Mouse (Mus musculus) neural tube, embryonic 11.5 days (tissue): ENCODE results near the gene Plxdc1. TPM values are rescaled to one million over a fixed set of nuclear protein-coding genes. Genes with fewer than 3 reads are reported as not detected.
A peak's percentile ranks its signal among the peaks of the same experiment; 100 is the strongest.

Experiments used
- ATAC-seq: fragments of 200-750 bp; cut with Nextera tagmentation; 2 replicates; pipeline ENCODE4 v1.8.0; 2017; ENCODE audit warnings: moderate number of reproducible peaks, mild to moderate bottlenecking, moderate TSS enrichment, moderate library complexity; ENCODE audit not compliant: insufficient read depth, low FRiP score, low TSS enrichment
- DNase-seq: peaks from one replicate; pipeline ENCODE4 v3.0.0-alpha.2; 2015; ENCODE audit warnings: low spot score
- H3K27ac ChIP-seq: fragments of 300-500 bp; sonication (generic); 2 replicates; pipeline ENCODE4 v1.5.1; 2014; ENCODE audit warnings: low read depth, mild to moderate bottlenecking, low read length
- H3K27me3 ChIP-seq: fragments of 300-500 bp; sonication (generic); 2 replicates; pipeline ENCODE4 v1.6.1; 2014; ENCODE audit warnings: mild to moderate bottlenecking, low read length, mixed read lengths; ENCODE audit not compliant: control insufficient read depth, insufficient read depth
- H3K36me3 ChIP-seq: fragments of 300-500 bp; sonication (generic); 2 replicates; pipeline ENCODE4 v1.6.1; 2014; ENCODE audit warnings: mild to moderate bottlenecking, low read length, moderate library complexity, mixed read lengths; ENCODE audit not compliant: control insufficient read depth, insufficient read depth
- H3K4me1 ChIP-seq: fragments of 300-500 bp; sonication (generic); 2 replicates; pipeline ENCODE4 v1.6.1; 2014; ENCODE audit warnings: low read length, mixed read lengths; ENCODE audit not compliant: control insufficient read depth, insufficient read depth
- H3K4me2 ChIP-seq: fragments of 300-500 bp; sonication (generic); 2 replicates; pipeline ENCODE4 v1.6.1; 2014; ENCODE audit warnings: low read depth, mild to moderate bottlenecking, moderate library complexity
- H3K4me3 ChIP-seq: fragments of 300-500 bp; sonication (generic); 2 replicates; pipeline ENCODE4 v1.5.1; 2014; ENCODE audit warnings: low read depth, low read length
- H3K9ac ChIP-seq: fragments of 300-500 bp; sonication (generic); 2 replicates; pipeline ENCODE4 v1.6.1; 2014; ENCODE audit warnings: mild to moderate bottlenecking, low read length
- H3K9me3 ChIP-seq: fragments of 300-500 bp; sonication (generic); 2 replicates; pipeline ENCODE4 v1.6.1; 2016; ENCODE audit warnings: low read length; ENCODE audit not compliant: control insufficient read depth
- WGBS: fragments of 180-500 bp; shearing (Covaris S2); extraction: QIAGEN DNeasy Blood & Tissue Kit; methylation state at CpG from one replicate; pipeline ENCODE4 v1.1.7; 2014; 5-methylcytosine and 5-hydroxymethylcytosine counted together
- polyA plus RNA-seq: library from polyadenylated mRNA; unstranded; fragments of >200 nt; fragmentation: Nextera tagmentation; extraction: Ambion mirVana; gene quantifications from 2 replicates; pipeline ENCODE4 v1.2.1, GENCODE M21; 2014

The Plxdc1 gene
- 0.24 TPM in 1 of 2 replicates, not detected in the other for polyA plus RNA-seq

GRCm38 (mm10) chr11:97985727-97986677 lies at the start of gene Plxdc1:
Gene Plxdc1 (minus strand): TSS chr11:97986444.
- DNase-seq (no peak), ATAC-seq (no peak)
- Histone ChIP-seq H3K4me1 (peaks cover 4% of the 10 kb centered on the region; the same call in 1 of the 2 replicates), H3K4me2 (peak within 1 kb of the TSS; percentile 75), H3K27me3 (peaks cover 30% of the 10 kb centered on the region), H3K36me3 (no peaks in the 10 kb centered on the region), H3K27ac (no peak within 1 kb of the TSS), H3K4me3 (peak within 1 kb of the TSS; percentile 55), H3K9ac (peak within 1 kb of the TSS; percentile 35; the same call in 1 of the 2 replicates), H3K9me3 (no peaks in the 10 kb centered on the region)
- 3% methylated on average over 74 of the region's 74 CpGs for WGBS

DNA sequence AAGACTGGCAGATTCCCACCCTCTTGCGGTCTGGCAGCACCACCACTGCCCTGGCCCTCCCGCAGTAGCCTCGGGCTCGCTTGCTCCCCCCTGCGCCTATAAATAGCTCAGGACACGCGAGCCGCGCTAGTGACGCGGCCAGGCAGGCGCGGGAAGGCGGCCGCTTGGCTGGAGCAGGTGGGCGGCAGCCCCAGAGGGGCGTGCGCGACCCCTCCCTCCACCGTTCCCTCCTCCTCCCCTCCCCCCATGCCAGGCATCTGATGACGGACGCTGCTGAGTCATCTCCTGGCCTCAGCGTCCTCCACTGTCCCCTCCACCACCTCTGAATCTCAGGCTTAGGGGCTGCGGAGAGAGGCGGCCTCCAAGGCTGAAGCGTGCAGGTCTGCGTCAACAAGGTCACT lies 49.7 kb upstream of the Plxdc1 start:
- peak; percentile 77 for DNase-seq
- Histone ChIP-seq H3K27ac (peak overlapping the region; percentile 35; the same call in 1 of the 2 replicates), H3K27me3 (peaks cover 2% of the 10 kb centered on the region; the same call in 1 of the 2 replicates), H3K4me1 (peaks cover 17% of the 10 kb centered on the region), H3K4me2 (peak overlapping the region; percentile 57), H3K4me3 (peak overlapping the region; percentile 23), H3K9me3 (no peaks in the 10 kb centered on the region), H3K36me3 (no peaks in the 10 kb centered on the region), H3K9ac (peak overlapping the region; percentile 37)
- ATAC-seq = peak; percentile 58
- 0% methylated on average over 26 of the region's 27 CpGs for WGBS

DNA sequence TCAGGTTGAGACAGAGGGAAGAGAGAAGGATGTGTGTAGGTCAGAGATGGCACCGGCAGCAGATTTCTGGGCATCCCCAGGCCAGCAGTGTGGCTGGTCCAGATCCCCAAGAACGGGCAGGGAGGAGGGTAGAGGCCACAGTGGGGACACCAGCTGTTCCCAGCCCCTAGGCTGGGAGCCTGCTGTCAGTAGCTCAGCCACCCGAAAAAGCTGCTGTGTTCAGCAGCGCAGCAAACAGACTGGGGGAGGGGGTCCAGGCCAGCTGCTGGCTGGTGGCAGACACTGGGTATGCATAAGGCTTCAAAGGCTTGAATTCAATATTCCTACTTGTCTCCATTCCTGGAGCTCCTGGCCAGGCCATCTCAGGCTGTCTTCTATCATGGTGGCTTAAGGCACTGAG lies 48.6 kb upstream of the Plxdc1 start:
- Histone ChIP-seq H3K9ac (no peak overlapping the region), H3K4me3 (no peak overlapping the region), H3K9me3 (no peaks in the 10 kb centered on the region), H3K27ac (no peak overlapping the region), H3K36me3 (peaks cover 4% of the 10 kb centered on the region), H3K4me2 (no peak overlapping the region), H3K27me3 (peaks cover 2% of the 10 kb centered on the region; the same call in 1 of the 2 replicates), H3K4me1 (peaks cover 17% of the 10 kb centered on the region)
- 38% methylated on average over 4 of the region's 4 CpGs for WGBS
- peak; percentile 53; the same call in 1 of the 2 replicates for ATAC-seq
- peak; percentile 55 for DNase-seq

DNA sequence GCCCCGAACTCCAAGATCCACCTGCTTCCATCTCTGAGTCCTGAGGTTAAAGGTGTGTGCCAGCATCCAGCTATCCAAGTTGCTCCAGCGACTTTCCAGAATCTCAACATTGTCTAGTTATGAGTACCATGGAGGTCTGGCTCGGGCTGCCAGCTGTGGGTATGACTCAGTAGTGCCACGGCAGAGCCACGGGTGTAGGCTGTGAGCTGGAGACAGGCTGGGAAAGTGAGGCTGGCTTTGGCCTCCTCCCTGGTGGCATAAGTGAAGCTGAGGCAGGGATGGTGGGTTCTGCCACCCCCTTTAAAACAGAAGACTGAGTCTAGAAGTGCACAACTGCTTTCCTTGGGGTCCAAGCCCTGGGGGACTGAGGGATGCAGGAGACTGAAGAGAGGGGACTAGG lies 47.8 kb upstream of the Plxdc1 start:
- ATAC-seq = no peak
- H3K27me3 ChIP-seq = peaks cover 2% of the 10 kb centered on the region; the same call in 1 of the 2 replicates

GRCm38 (mm10) chr11:98031443-98031770 lies 45.2 kb upstream of the Plxdc1 start:
- H3K27ac ChIP-seq = no peak overlapping the region
- DNase-seq (peak; percentile 85), ATAC-seq (no peak)
- H3K27me3 ChIP-seq = peaks cover 2% of the 10 kb centered on the region; the same call in 1 of the 2 replicates
- no peak overlapping the region for H3K9ac ChIP-seq
- 7% methylated on average over 5 of the region's 5 CpGs for WGBS
- H3K9me3 ChIP-seq = no peaks in the 10 kb centered on the region
- peaks cover 15% of the 10 kb centered on the region for H3K4me1 ChIP-seq
- no peak overlapping the region for H3K4me3 ChIP-seq
- peaks cover 15% of the 10 kb centered on the region for H3K36me3 ChIP-seq
- H3K4me2 ChIP-seq = no peak overlapping the region

More for the DNA sequence above, 47.8 kb upstream of the Plxdc1 start:
- Histone ChIP-seq H3K27ac (no peak overlapping the region), H3K4me2 (no peak overlapping the region), H3K4me3 (no peak overlapping the region), H3K9me3 (no peaks in the 10 kb centered on the region), H3K36me3 (peaks cover 10% of the 10 kb centered on the region), H3K9ac (no peak overlapping the region), H3K4me1 (peaks cover 17% of the 10 kb centered on the region)
- DNase-seq = no peak
- 88% methylated on average over 5 of the region's 5 CpGs for WGBS

DNA sequence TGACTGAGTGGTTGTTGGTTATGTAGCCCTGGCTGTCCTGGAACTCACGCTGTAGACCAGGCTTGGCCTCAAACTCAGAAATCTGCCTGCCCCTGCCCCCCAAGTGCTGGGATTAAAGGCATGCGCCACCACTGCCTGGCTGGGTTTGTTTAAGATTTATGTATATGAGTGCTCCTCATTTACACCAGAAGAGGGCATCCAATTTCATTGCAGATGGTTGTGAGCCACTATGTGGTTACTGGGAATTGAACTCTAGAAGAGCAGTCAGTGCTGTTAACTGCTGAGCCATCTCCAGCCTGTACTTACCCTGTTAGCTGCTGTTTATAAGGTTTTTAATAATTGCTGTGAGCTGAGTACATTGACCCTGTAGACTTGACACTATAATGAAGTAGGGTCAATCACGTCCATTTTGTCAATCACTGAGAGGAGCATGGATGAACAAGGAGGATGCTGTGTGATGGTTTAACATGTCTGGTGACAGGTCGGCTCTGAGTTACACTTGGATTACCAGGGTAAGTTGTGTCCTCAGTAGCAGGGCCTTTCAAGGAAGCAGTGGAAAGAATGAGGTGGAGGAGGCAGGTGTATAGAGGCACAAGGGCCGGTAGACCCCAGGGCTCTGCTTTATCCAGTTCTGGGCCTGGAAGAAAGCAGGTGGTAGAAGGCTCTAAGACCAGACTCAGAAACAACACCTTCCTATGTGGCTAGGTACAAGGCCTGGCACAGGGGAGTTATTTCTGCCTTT lies 44.6 kb upstream of the Plxdc1 start:
- Histone ChIP-seq H3K9ac (no peak overlapping the region), H3K4me3 (no peak overlapping the region), H3K4me2 (no peak overlapping the region), H3K27me3 (peaks cover 2% of the 10 kb centered on the region; the same call in 1 of the 2 replicates), H3K36me3 (peaks cover 15% of the 10 kb centered on the region), H3K27ac (no peak overlapping the region), H3K4me1 (peaks cover 14% of the 10 kb centered on the region), H3K9me3 (no peaks in the 10 kb centered on the region)
- ATAC-seq (no peak), DNase-seq (no peak)
- 55% methylated on average over 5 of the region's 5 CpGs for WGBS

- 20% methylated on average over 7 of the region's 7 CpGs for WGBS
Measured at GRCm38 (mm10) chr11:98027785-98028184, 41.5 kb upstream of the Plxdc1 start.

DNA sequence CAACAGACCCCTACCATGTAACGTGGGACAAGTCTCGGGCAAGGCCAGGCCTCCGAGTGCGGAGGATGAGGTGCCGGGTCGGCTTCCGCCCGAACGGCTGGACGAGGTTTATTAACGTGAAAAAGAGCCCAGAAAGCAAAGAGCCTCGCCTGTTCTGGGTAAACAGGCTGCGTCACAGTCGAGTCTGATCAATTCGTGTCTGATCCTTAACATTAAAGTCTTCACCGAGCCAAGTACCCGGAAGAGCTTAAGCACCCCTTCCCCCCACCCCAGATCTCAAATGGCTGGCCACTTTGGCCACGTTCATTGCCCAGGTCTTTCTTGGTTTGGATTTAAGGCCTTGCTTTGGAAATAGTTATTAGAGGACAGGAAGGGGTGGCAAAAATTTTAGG lies 41.0 kb upstream of the Plxdc1 start:
- peak overlapping the region; percentile 91 for H3K4me2 ChIP-seq
- no peak for ATAC-seq
- H3K36me3 ChIP-seq = peaks cover 15% of the 10 kb centered on the region
- peaks cover 11% of the 10 kb centered on the region for H3K4me1 ChIP-seq
- WGBS = under 1% methylated on average over 18 of the region's 18 CpGs
- H3K9ac ChIP-seq = peak overlapping the region; percentile 99
- peak overlapping the region; percentile 99 for H3K4me3 ChIP-seq
- H3K27ac ChIP-seq = peak overlapping the region; percentile 80
- no peaks in the 10 kb centered on the region for H3K27me3 ChIP-seq
- no peak for DNase-seq
- H3K9me3 ChIP-seq = no peaks in the 10 kb centered on the region

More at GRCm38 (mm10) chr11:98027785-98028184, 41.5 kb upstream of the Plxdc1 start:
- Histone ChIP-seq H3K27me3 (no peaks in the 10 kb centered on the region), H3K27ac (no peak overlapping the region), H3K4me2 (peak overlapping the region; percentile 91), H3K9ac (peak overlapping the region; percentile 99), H3K36me3 (peaks cover 15% of the 10 kb centered on the region), H3K9me3 (no peaks in the 10 kb centered on the region), H3K4me1 (peaks cover 11% of the 10 kb centered on the region), H3K4me3 (peak overlapping the region; percentile 99)
- no peak for ATAC-seq
- no peak for DNase-seq
